Mouse (Mus musculus): ENCODE data around the gene Ahnak. TPM values are rescaled to one million over a fixed set of nuclear protein-coding genes. Genes with fewer than 3 reads are reported as not detected.

The Ahnak gene
- polyA plus RNA-seq, 1 experiment from 2014 or later, result 103 TPM

DNA sequence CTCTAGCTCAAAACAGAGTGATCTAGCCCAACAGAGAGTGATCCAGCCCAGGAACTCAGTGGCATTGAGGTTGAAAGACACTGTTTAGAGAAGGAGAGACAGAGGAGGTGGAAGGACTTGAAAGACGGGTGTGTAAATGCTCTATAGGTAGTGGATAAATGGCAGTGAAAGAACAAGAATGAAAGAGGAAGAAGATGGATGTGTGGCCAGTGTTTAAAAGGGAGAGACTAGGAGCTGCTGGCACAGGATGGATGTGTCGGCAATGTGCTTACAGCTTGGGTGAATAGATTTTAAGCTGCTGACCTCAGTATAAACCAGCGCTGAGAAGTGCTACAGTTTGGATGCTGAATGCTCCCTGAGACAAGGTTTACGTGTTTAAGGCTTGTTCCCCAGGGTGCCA, 85.3 kb downstream of the Ahnak start:
- Histone ChIP-seq H3K27ac (replicated peaks) (peak overlapping the region; percentile 70), H3K4me2 (replicated peaks; ENCODE audit: low read depth) (no peak overlapping the region), H3K9me3 (ENCODE audit: control insufficient read depth, low read length) (no peaks in the 10 kb centered on the region), H3K4me1 (replicated peaks; ENCODE audit: control insufficient read depth, insufficient read depth) (peaks cover 24% of the 10 kb centered on the region), H3K27me3 (ENCODE audit: control insufficient read depth, insufficient read depth, low read length) (no peaks in the 10 kb centered on the region), H3K36me3 (ENCODE audit: control insufficient read depth, insufficient read depth, low read length) (no peaks in the 10 kb centered on the region), H3K9ac (ENCODE audit: low read length) (no peak overlapping the region), H3K4me3 (ENCODE audit: low read depth, low read length) (no peak overlapping the region)
- no peak for DNase-seq (ENCODE audit: low spot score)
- WGBS, result 30% methylated on average over 4 of the region's 4 CpGs
- no peak for ATAC-seq (ENCODE audit: low FRiP score, low TSS enrichment)
- no peak for TF ChIP-seq CTCF (IDR thresholded peaks at IDR 0.05; ENCODE audit: low read depth)
- no peak for TF ChIP-seq EP300 (optimal IDR thresholded peaks at IDR 0.05)

DNA sequence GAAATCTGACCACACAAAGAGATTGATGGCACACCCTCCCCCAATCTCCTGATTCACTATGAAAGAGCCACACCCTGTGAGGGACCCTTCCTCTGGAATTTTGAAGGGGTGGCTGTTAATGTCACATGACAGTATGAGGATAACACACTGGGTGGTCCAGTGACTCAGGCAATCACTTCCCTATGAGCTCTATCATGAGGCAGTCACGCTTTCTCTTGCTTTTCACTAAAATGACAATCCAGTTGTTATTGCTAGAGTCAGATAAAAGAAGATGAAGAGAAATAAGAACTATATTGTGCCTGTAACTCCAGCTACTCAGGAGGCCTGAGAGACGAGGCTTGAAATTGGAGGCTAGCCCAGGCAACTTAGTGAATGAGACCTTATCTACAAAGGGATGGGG, 86.5 kb downstream of the Ahnak start:
- TF ChIP-seq EP300 (optimal IDR thresholded peaks at IDR 0.05), result no peak
- TF ChIP-seq CTCF (IDR thresholded peaks at IDR 0.05; ENCODE audit: low read depth), result no peak
- no peak for ATAC-seq (ENCODE audit: low FRiP score, low TSS enrichment)
- WGBS, result 61% methylated on average over 2 of the region's 2 CpGs
- Histone ChIP-seq H3K36me3 (ENCODE audit: control insufficient read depth, insufficient read depth, low read length) (no peaks in the 10 kb centered on the region), H3K4me1 (replicated peaks; ENCODE audit: control insufficient read depth, insufficient read depth) (peaks cover 17% of the 10 kb centered on the region), H3K9ac (ENCODE audit: low read length) (no peak overlapping the region), H3K27me3 (ENCODE audit: control insufficient read depth, insufficient read depth, low read length) (no peaks in the 10 kb centered on the region), H3K4me3 (ENCODE audit: low read depth, low read length) (no peak overlapping the region), H3K27ac (replicated peaks) (no peak overlapping the region), H3K9me3 (ENCODE audit: control insufficient read depth, low read length) (no peaks in the 10 kb centered on the region), H3K4me2 (replicated peaks; ENCODE audit: low read depth) (no peak overlapping the region)
- no peak for DNase-seq (ENCODE audit: low spot score)

DNA sequence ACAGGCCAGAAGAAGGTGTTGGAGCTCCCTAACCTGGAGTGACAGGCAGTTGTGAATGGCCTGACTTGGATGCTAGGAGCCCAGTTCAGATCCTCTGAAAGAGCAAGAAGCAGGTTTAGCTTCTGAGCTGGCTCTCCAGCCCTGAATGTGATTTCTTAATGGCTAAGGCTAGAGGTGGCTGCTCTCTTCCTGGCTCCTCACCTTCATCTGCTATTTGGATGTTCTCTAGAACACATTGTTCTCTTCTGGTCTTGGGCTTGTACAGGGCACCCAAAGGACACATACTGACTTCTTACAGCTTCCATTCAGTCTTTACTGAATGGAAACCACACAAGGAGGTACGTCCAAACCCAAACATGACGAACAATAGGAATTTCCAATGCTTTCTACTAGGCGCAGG, 87.0 kb downstream of the Ahnak start:
- ATAC-seq (ENCODE audit: low FRiP score, low TSS enrichment) (no peak), DNase-seq (ENCODE audit: low spot score) (no peak)
- H3K4me1 ChIP-seq (replicated peaks; ENCODE audit: control insufficient read depth, insufficient read depth), result peaks cover 13% of the 10 kb centered on the region
- H3K36me3 ChIP-seq (ENCODE audit: control insufficient read depth, insufficient read depth, low read length), result no peaks in the 10 kb centered on the region
- no peak overlapping the region for H3K27ac ChIP-seq (replicated peaks)
- TF ChIP-seq CTCF (IDR thresholded peaks at IDR 0.05; ENCODE audit: low read depth), result no peak
- TF ChIP-seq EP300 (optimal IDR thresholded peaks at IDR 0.05), result no peak
- H3K4me3 ChIP-seq (ENCODE audit: low read depth, low read length), result no peak overlapping the region
- H3K27me3 ChIP-seq (ENCODE audit: control insufficient read depth, insufficient read depth, low read length), result no peaks in the 10 kb centered on the region
- no peak overlapping the region for H3K9ac ChIP-seq (ENCODE audit: low read length)
- H3K9me3 ChIP-seq (ENCODE audit: control insufficient read depth, low read length), result no peaks in the 10 kb centered on the region
- no peak overlapping the region for H3K4me2 ChIP-seq (replicated peaks; ENCODE audit: low read depth)
- 89% methylated on average over 3 of the region's 3 CpGs for WGBS

DNA sequence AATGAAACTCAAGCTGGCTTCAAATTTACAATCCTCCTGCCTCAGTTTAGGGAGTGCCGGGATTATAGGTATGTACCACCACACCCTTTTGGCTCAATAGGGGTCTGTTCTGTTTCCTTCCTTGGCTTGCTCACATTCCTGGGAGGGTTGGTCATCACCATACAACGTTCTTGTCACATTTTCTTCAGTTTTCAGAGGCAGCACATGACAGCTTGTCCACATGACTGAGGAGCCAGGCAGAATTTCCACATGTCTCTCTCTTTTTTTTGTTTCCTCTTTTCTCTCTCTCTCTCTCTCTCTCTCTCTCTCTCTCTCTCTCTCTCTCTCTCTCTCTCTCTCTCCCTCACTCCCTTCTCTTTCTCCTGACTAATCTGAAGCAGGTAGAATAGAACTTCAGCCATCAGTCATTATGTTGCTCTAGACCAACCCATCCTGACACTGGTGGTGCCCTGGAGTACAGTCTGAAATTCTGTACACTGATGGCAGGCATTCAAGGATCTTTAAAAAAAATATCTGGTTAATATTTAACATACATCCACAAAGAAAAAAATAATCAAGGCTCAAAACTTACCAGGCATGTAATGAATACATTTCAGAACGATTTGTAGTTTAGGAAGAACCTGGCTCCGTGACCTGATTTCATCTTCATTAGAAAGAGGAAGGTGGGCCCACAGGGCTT, 88.0 kb downstream of the Ahnak start:
- Histone ChIP-seq H3K4me3 (ENCODE audit: low read depth, low read length) (no peak overlapping the region), H3K9me3 (ENCODE audit: control insufficient read depth, low read length) (no peaks in the 10 kb centered on the region), H3K27ac (replicated peaks) (no peak overlapping the region), H3K4me1 (replicated peaks; ENCODE audit: control insufficient read depth, insufficient read depth) (peaks cover 8% of the 10 kb centered on the region; the same call in 1 of the 2 replicates), H3K9ac (ENCODE audit: low read length) (no peak overlapping the region), H3K27me3 (ENCODE audit: control insufficient read depth, insufficient read depth, low read length) (no peaks in the 10 kb centered on the region), H3K36me3 (ENCODE audit: control insufficient read depth, insufficient read depth, low read length) (no peaks in the 10 kb centered on the region), H3K4me2 (replicated peaks; ENCODE audit: low read depth) (no peak overlapping the region)
- no peak for DNase-seq (ENCODE audit: low spot score)
- ATAC-seq (ENCODE audit: low FRiP score, low TSS enrichment), result no peak
- TF ChIP-seq CTCF (IDR thresholded peaks at IDR 0.05; ENCODE audit: low read depth) (no peak), EP300 (optimal IDR thresholded peaks at IDR 0.05) (no peak)
- WGBS, result 50% methylated on average over 4 of the region's 4 CpGs

DNA sequence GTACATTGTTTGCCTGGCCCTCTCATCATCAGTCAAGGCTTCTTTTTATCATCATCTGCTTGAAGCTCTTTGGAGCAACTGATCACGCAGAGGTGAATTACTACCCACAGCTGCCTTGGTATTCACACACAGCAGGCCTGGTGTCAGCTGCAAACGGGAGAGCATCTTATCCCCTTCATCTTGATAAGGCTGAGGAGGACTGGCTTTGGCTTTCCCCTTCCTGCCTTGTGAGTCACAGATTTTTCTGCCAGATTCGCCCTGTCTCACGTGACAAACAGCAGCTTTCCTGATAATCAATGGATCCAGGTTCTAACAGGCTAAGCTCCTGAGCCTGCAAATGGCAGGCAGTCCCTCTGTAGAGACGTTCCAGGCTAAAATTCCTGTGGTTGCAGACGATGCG, 90.8 kb downstream of the Ahnak start:
- TF ChIP-seq EP300 (optimal IDR thresholded peaks at IDR 0.05), result no peak
- TF ChIP-seq CTCF (IDR thresholded peaks at IDR 0.05; ENCODE audit: low read depth), result no peak
- DNase-seq (ENCODE audit: low spot score) (no peak), ATAC-seq (ENCODE audit: low FRiP score, low TSS enrichment) (no peak)
- Histone ChIP-seq H3K36me3 (ENCODE audit: control insufficient read depth, insufficient read depth, low read length) (no peaks in the 10 kb centered on the region), H3K4me2 (replicated peaks; ENCODE audit: low read depth) (no peak overlapping the region), H3K9ac (ENCODE audit: low read length) (no peak overlapping the region), H3K9me3 (ENCODE audit: control insufficient read depth, low read length) (no peaks in the 10 kb centered on the region), H3K4me1 (replicated peaks; ENCODE audit: control insufficient read depth, insufficient read depth) (0 out of 2 replicates have a peak, but pooled peaks cover 3% of the 10 kb centered on the region), H3K4me3 (ENCODE audit: low read depth, low read length) (no peak overlapping the region), H3K27ac (replicated peaks) (peak overlapping the region; percentile 40; the same call in 1 of the 2 replicates), H3K27me3 (ENCODE audit: control insufficient read depth, insufficient read depth, low read length) (no peaks in the 10 kb centered on the region)
- 21% methylated on average over 7 of the region's 7 CpGs for WGBS
